Mouse (Mus musculus): ENCODE results near the gene Cdc123. TPM values are rescaled to one million over a fixed set of nuclear protein-coding genes. Genes with fewer than 3 reads are reported as not detected.

Cdc123 gene
- total and polyA plus RNA-seq, 2 experiments from 2014 or later, result 110 to 237 TPM

GRCm38 (mm10) chr2:5792056-5792455 lies 52.9 kb downstream of the Cdc123 start:
- Histone ChIP-seq H3K36me3 (ENCODE audit: insufficient read depth, low read length) (peaks cover 13% of the 10 kb centered on the region), H3K27me3 (ENCODE audit: insufficient read depth, low read length) (no peaks in the 10 kb centered on the region), H3K4me2 (ENCODE audit: low read depth, low read length) (no peak overlapping the region), H3K27ac (no peak overlapping the region), H3K4me3 (ENCODE audit: low read length) (no peak overlapping the region), H3K4me1 (ENCODE audit: insufficient read depth, low read length) (no peaks in the 10 kb centered on the region), H3K9ac (replicated peaks; ENCODE audit: low read length) (no peak overlapping the region), H3K9me3 (ENCODE audit: low read length) (no peaks in the 10 kb centered on the region)
- ATAC-seq, result no peak
- no peak for TF ChIP-seq CTCF (IDR thresholded peaks at IDR 0.05; ENCODE audit: low read depth)
- DNase-seq (ENCODE audit: low spot score), result no peak
- 96% methylated on average over 5 of the region's 5 CpGs for WGBS

GRCm38 (mm10) chr2:5789625-5790160 lies 55.3 kb downstream of the Cdc123 start:
- Histone ChIP-seq H3K9ac (replicated peaks; ENCODE audit: low read length) (no peak overlapping the region), H3K27ac (no peak overlapping the region), H3K4me3 (ENCODE audit: low read length) (no peak overlapping the region), H3K27me3 (ENCODE audit: insufficient read depth, low read length) (no peaks in the 10 kb centered on the region), H3K36me3 (ENCODE audit: insufficient read depth, low read length) (peaks cover 3% of the 10 kb centered on the region; the same call in 1 of the 2 replicates), H3K4me1 (ENCODE audit: insufficient read depth, low read length) (no peaks in the 10 kb centered on the region), H3K9me3 (ENCODE audit: low read length) (no peaks in the 10 kb centered on the region), H3K4me2 (ENCODE audit: low read depth, low read length) (no peak overlapping the region)
- TF ChIP-seq CTCF (IDR thresholded peaks at IDR 0.05; ENCODE audit: low read depth), result no peak
- WGBS, result 17% methylated on average over 4 of the region's 4 CpGs
- DNase-seq (ENCODE audit: low spot score) (no peak), ATAC-seq (no peak)

GRCm38 (mm10) chr2:5787391-5787790 lies 57.6 kb downstream of the Cdc123 start:
- DNase-seq (ENCODE audit: low spot score) (no peak), ATAC-seq (no peak)
- Histone ChIP-seq H3K27me3 (ENCODE audit: insufficient read depth, low read length) (no peaks in the 10 kb centered on the region), H3K36me3 (ENCODE audit: insufficient read depth, low read length) (no peaks in the 10 kb centered on the region), H3K4me1 (ENCODE audit: insufficient read depth, low read length) (no peaks in the 10 kb centered on the region), H3K4me3 (ENCODE audit: low read length) (no peak overlapping the region), H3K9me3 (ENCODE audit: low read length) (no peaks in the 10 kb centered on the region), H3K27ac (no peak overlapping the region), H3K9ac (replicated peaks; ENCODE audit: low read length) (no peak overlapping the region), H3K4me2 (ENCODE audit: low read depth, low read length) (no peak overlapping the region)
- 98% methylated on average over 3 of the region's 3 CpGs for WGBS
- no peak for TF ChIP-seq CTCF (IDR thresholded peaks at IDR 0.05; ENCODE audit: low read depth)

- WGBS, result 87% methylated on average over 2 of the region's 2 CpGs
- H3K4me3 ChIP-seq (ENCODE audit: low read length), result no peak overlapping the region
- ATAC-seq (no peak), DNase-seq (ENCODE audit: low spot score) (no peak)
- no peaks in the 10 kb centered on the region for H3K27me3 ChIP-seq (ENCODE audit: insufficient read depth, low read length)
- H3K9ac ChIP-seq (replicated peaks; ENCODE audit: low read length), result no peak overlapping the region
- no peak overlapping the region for H3K27ac ChIP-seq
- no peak overlapping the region for H3K4me2 ChIP-seq (ENCODE audit: low read depth, low read length)
- no peaks in the 10 kb centered on the region for H3K36me3 ChIP-seq (ENCODE audit: insufficient read depth, low read length)
- H3K4me1 ChIP-seq (ENCODE audit: insufficient read depth, low read length), result no peaks in the 10 kb centered on the region
- no peak for TF ChIP-seq CTCF (IDR thresholded peaks at IDR 0.05; ENCODE audit: low read depth)
- no peaks in the 10 kb centered on the region for H3K9me3 ChIP-seq (ENCODE audit: low read length)
Measured at GRCm38 (mm10) chr2:5772464-5772863, 72.5 kb downstream of the Cdc123 start.

- ATAC-seq (peak; percentile 51; the same call in 1 of the 2 replicates), DNase-seq (ENCODE audit: low spot score) (peak; percentile 93)
- Histone ChIP-seq H3K4me3 (ENCODE audit: low read length) (no peak overlapping the region), H3K4me1 (ENCODE audit: insufficient read depth, low read length) (no peaks in the 10 kb centered on the region), H3K36me3 (ENCODE audit: insufficient read depth, low read length) (no peaks in the 10 kb centered on the region), H3K27ac (no peak overlapping the region), H3K9ac (replicated peaks; ENCODE audit: low read length) (no peak overlapping the region), H3K4me2 (ENCODE audit: low read depth, low read length) (no peak overlapping the region), H3K27me3 (ENCODE audit: insufficient read depth, low read length) (no peaks in the 10 kb centered on the region), H3K9me3 (ENCODE audit: low read length) (no peaks in the 10 kb centered on the region)
- WGBS, result 56% methylated on average over 8 of the region's 8 CpGs
- peak; percentile 77 for TF ChIP-seq CTCF (IDR thresholded peaks at IDR 0.05; ENCODE audit: low read depth)
Measured at GRCm38 (mm10) chr2:5770708-5771241, 74.2 kb downstream of the Cdc123 start.

GRCm38 (mm10) chr2:5769630-5770029 lies 75.3 kb downstream of the Cdc123 start:
- no peak overlapping the region for H3K27ac ChIP-seq
- H3K36me3 ChIP-seq (ENCODE audit: insufficient read depth, low read length), result no peaks in the 10 kb centered on the region
- no peaks in the 10 kb centered on the region for H3K9me3 ChIP-seq (ENCODE audit: low read length)
- no peak overlapping the region for H3K4me3 ChIP-seq (ENCODE audit: low read length)
- no peak for TF ChIP-seq CTCF (IDR thresholded peaks at IDR 0.05; ENCODE audit: low read depth)
- no peak overlapping the region for H3K4me2 ChIP-seq (ENCODE audit: low read depth, low read length)
- ATAC-seq (no peak), DNase-seq (ENCODE audit: low spot score) (no peak)
- no peak overlapping the region for H3K9ac ChIP-seq (replicated peaks; ENCODE audit: low read length)
- no peaks in the 10 kb centered on the region for H3K4me1 ChIP-seq (ENCODE audit: insufficient read depth, low read length)
- no peaks in the 10 kb centered on the region for H3K27me3 ChIP-seq (ENCODE audit: insufficient read depth, low read length)

GRCm38 (mm10) chr2:5768946-5769345 lies 76.0 kb downstream of the Cdc123 start:
- Histone ChIP-seq H3K9me3 (ENCODE audit: low read length) (no peaks in the 10 kb centered on the region), H3K27ac (no peak overlapping the region), H3K4me3 (ENCODE audit: low read length) (no peak overlapping the region), H3K4me2 (ENCODE audit: low read depth, low read length) (no peak overlapping the region), H3K27me3 (ENCODE audit: insufficient read depth, low read length) (no peaks in the 10 kb centered on the region), H3K36me3 (ENCODE audit: insufficient read depth, low read length) (no peaks in the 10 kb centered on the region), H3K4me1 (ENCODE audit: insufficient read depth, low read length) (no peaks in the 10 kb centered on the region), H3K9ac (replicated peaks; ENCODE audit: low read length) (no peak overlapping the region)
- TF ChIP-seq CTCF (IDR thresholded peaks at IDR 0.05; ENCODE audit: low read depth), result no peak
- DNase-seq (ENCODE audit: low spot score) (no peak), ATAC-seq (no peak)
- WGBS, result 97% methylated on average over 4 of the region's 4 CpGs
